Mouse (Mus musculus): ENCODE results near the gene Kdm2b.

GRCm38 (mm10) chr5:122843799-122844198, 145.8 kb downstream of the Kdm2b start:
- no peak for TF ChIP-seq CTCF (IDR thresholded peaks at IDR 0.05; ENCODE audit: borderline replicate concordance, extremely low read depth, insufficient read depth, insufficient read length)
- TF ChIP-seq POLR2A (IDR thresholded peaks at IDR 0.05; ENCODE audit: borderline replicate concordance, extremely low read depth, insufficient read depth, insufficient read length, poor library complexity, severe bottlenecking): no peak
